Mouse (Mus musculus): ENCODE measurements around the gene Mt4. TPM values are rescaled to one million over a fixed set of nuclear protein-coding genes. Genes with fewer than 3 reads are reported as not detected.
"Not testable (repeated sequence)": the region's sequence is repeated elsewhere in the genome, so short reads cannot be mapped to it uniquely, and the experiment has no call there.

Mt4 gene
- polyA plus RNA-seq, 1 experiment from 2014 or later, result not detected

- WGBS, result 67% methylated on average over 4 of the region's 4 CpGs
- no peak for TF ChIP-seq CTCF (IDR thresholded peaks at IDR 0.05; ENCODE audit: low read depth)
Observed at GRCm38 (mm10) chr8:94130126-94130525, 6.9 kb upstream of the Mt4 start.

GRCm38 (mm10) chr8:94132096-94132495 lies 4.9 kb upstream of the Mt4 start:
- DNase-seq (ENCODE audit: low spot score) (no peak), ATAC-seq (replicated peaks; ENCODE audit: low FRiP score, low read depth) (no peak)
- Histone ChIP-seq H3K9me3 (replicated peaks; ENCODE audit: low read length) (no peaks in the 10 kb centered on the region), H3K27me3 (ENCODE audit: insufficient read depth, low read length) (no peaks in the 10 kb centered on the region), H3K4me1 (replicated peaks; ENCODE audit: insufficient read depth, low read length) (no peaks in the 10 kb centered on the region), H3K9ac (ENCODE audit: low read depth, low read length) (no peak overlapping the region), H3K4me3 (replicated peaks; ENCODE audit: low read depth, low read length) (no peak overlapping the region), H3K27ac (no peak overlapping the region), H3K36me3 (ENCODE audit: insufficient read depth, low read length) (no peaks in the 10 kb centered on the region), H3K4me2 (ENCODE audit: low read length) (no peak overlapping the region)
- no peak for TF ChIP-seq CTCF (IDR thresholded peaks at IDR 0.05; ENCODE audit: low read depth)
- 59% methylated on average over 5 of the region's 5 CpGs for WGBS

More at GRCm38 (mm10) chr8:94130126-94130525, 6.9 kb upstream of the Mt4 start:
- no peaks in the 10 kb centered on the region for H3K27me3 ChIP-seq (ENCODE audit: insufficient read depth, low read length)
- no peaks in the 10 kb centered on the region for H3K36me3 ChIP-seq (ENCODE audit: insufficient read depth, low read length)
- no peaks in the 10 kb centered on the region for H3K4me1 ChIP-seq (replicated peaks; ENCODE audit: insufficient read depth, low read length)
- no peaks in the 10 kb centered on the region for H3K9me3 ChIP-seq (replicated peaks; ENCODE audit: low read length)
- ATAC-seq (replicated peaks; ENCODE audit: low FRiP score, low read depth) (no peak), DNase-seq (ENCODE audit: low spot score) (no peak)
- no peak overlapping the region for H3K27ac ChIP-seq
- no peak overlapping the region for H3K4me3 ChIP-seq (replicated peaks; ENCODE audit: low read depth, low read length)
- no peak overlapping the region for H3K4me2 ChIP-seq (ENCODE audit: low read length)
- no peak overlapping the region for H3K9ac ChIP-seq (ENCODE audit: low read depth, low read length)

GRCm38 (mm10) chr8:94134601-94135000 lies 2.4 kb upstream of the Mt4 start:
- not testable (repeated sequence) for H3K36me3 ChIP-seq (ENCODE audit: insufficient read depth, low read length); H3K9me3 ChIP-seq (replicated peaks; ENCODE audit: low read length); DNase-seq (ENCODE audit: low spot score); H3K4me1 ChIP-seq (replicated peaks; ENCODE audit: insufficient read depth, low read length); ATAC-seq (replicated peaks; ENCODE audit: low FRiP score, low read depth); H3K27ac ChIP-seq; H3K27me3 ChIP-seq (ENCODE audit: insufficient read depth, low read length); H3K9ac ChIP-seq (ENCODE audit: low read depth, low read length); H3K4me2 ChIP-seq (ENCODE audit: low read length); H3K4me3 ChIP-seq (replicated peaks; ENCODE audit: low read depth, low read length)
- WGBS, result 22% methylated on average over 3 of the region's 3 CpGs

- 95% methylated on average over 6 of the region's 6 CpGs for WGBS
- Histone ChIP-seq H3K4me3 (replicated peaks; ENCODE audit: low read depth, low read length) (no peak overlapping the region), H3K27ac (no peak overlapping the region), H3K36me3 (ENCODE audit: insufficient read depth, low read length) (no peaks in the 10 kb centered on the region), H3K9ac (ENCODE audit: low read depth, low read length) (no peak overlapping the region), H3K9me3 (replicated peaks; ENCODE audit: low read length) (no peaks in the 10 kb centered on the region), H3K4me1 (replicated peaks; ENCODE audit: insufficient read depth, low read length) (no peaks in the 10 kb centered on the region), H3K27me3 (ENCODE audit: insufficient read depth, low read length) (no peaks in the 10 kb centered on the region), H3K4me2 (ENCODE audit: low read length) (no peak overlapping the region)
- ATAC-seq (replicated peaks; ENCODE audit: low FRiP score, low read depth), result no peak
- DNase-seq (ENCODE audit: low spot score), result no peak
- TF ChIP-seq CTCF (IDR thresholded peaks at IDR 0.05; ENCODE audit: low read depth), result no peak
Observed at GRCm38 (mm10) chr8:94135556-94135955, 1.4 kb upstream of the Mt4 start.

GRCm38 (mm10) chr8:94136192-94136591 lies 805 bp upstream of the Mt4 start:
- 52% methylated on average over 7 of the region's 7 CpGs for WGBS
- ATAC-seq (replicated peaks; ENCODE audit: low FRiP score, low read depth), result no peak
- H3K27ac ChIP-seq, result no peak overlapping the region
- no peaks in the 10 kb centered on the region for H3K36me3 ChIP-seq (ENCODE audit: insufficient read depth, low read length)
- no peaks in the 10 kb centered on the region for H3K9me3 ChIP-seq (replicated peaks; ENCODE audit: low read length)
- H3K9ac ChIP-seq (ENCODE audit: low read depth, low read length), result no peak overlapping the region
- no peaks in the 10 kb centered on the region for H3K27me3 ChIP-seq (ENCODE audit: insufficient read depth, low read length)
- no peak for DNase-seq (ENCODE audit: low spot score)
- no peak overlapping the region for H3K4me2 ChIP-seq (ENCODE audit: low read length)
- H3K4me1 ChIP-seq (replicated peaks; ENCODE audit: insufficient read depth, low read length), result no peaks in the 10 kb centered on the region
- no peak overlapping the region for H3K4me3 ChIP-seq (replicated peaks; ENCODE audit: low read depth, low read length)
- no peak for TF ChIP-seq CTCF (IDR thresholded peaks at IDR 0.05; ENCODE audit: low read depth)

- Histone ChIP-seq H3K4me2 (ENCODE audit: low read length) (no peak overlapping the region), H3K9ac (ENCODE audit: low read depth, low read length) (no peak overlapping the region), H3K27me3 (ENCODE audit: insufficient read depth, low read length) (no peaks in the 10 kb centered on the region), H3K27ac (no peak overlapping the region), H3K4me1 (replicated peaks; ENCODE audit: insufficient read depth, low read length) (no peaks in the 10 kb centered on the region), H3K4me3 (replicated peaks; ENCODE audit: low read depth, low read length) (no peak overlapping the region), H3K9me3 (replicated peaks; ENCODE audit: low read length) (no peaks in the 10 kb centered on the region), H3K36me3 (ENCODE audit: insufficient read depth, low read length) (no peaks in the 10 kb centered on the region)
- no peak for ATAC-seq (replicated peaks; ENCODE audit: low FRiP score, low read depth)
- TF ChIP-seq CTCF (IDR thresholded peaks at IDR 0.05; ENCODE audit: low read depth), result no peak
- DNase-seq (ENCODE audit: low spot score), result no peak
- WGBS, result 80% methylated on average over 4 of the region's 4 CpGs
Observed at GRCm38 (mm10) chr8:94140266-94140795, 3.3 kb downstream of the Mt4 start.

- no peaks in the 10 kb centered on the region for H3K9me3 ChIP-seq (replicated peaks; ENCODE audit: low read length)
- no peaks in the 10 kb centered on the region for H3K36me3 ChIP-seq (ENCODE audit: insufficient read depth, low read length)
- H3K4me3 ChIP-seq (replicated peaks; ENCODE audit: low read depth, low read length), result no peak overlapping the region
- 41% methylated on average over 5 of the region's 5 CpGs for WGBS
- H3K9ac ChIP-seq (ENCODE audit: low read depth, low read length), result no peak overlapping the region
- ATAC-seq (replicated peaks; ENCODE audit: low FRiP score, low read depth) (no peak), DNase-seq (ENCODE audit: low spot score) (no peak)
- peaks cover 6% of the 10 kb centered on the region; the same call in 1 of the 2 replicates for H3K4me1 ChIP-seq (replicated peaks; ENCODE audit: insufficient read depth, low read length)
- H3K4me2 ChIP-seq (ENCODE audit: low read length), result no peak overlapping the region
- H3K27me3 ChIP-seq (ENCODE audit: insufficient read depth, low read length), result no peaks in the 10 kb centered on the region
- no peak for TF ChIP-seq CTCF (IDR thresholded peaks at IDR 0.05; ENCODE audit: low read depth)
- H3K27ac ChIP-seq, result no peak overlapping the region
Observed at GRCm38 (mm10) chr8:94148236-94148635, 11.2 kb downstream of the Mt4 start.
